Mouse (Mus musculus) MEL (cell line): ENCODE measurements around the gene Erbb4. TPM values are rescaled to one million over a fixed set of nuclear protein-coding genes. Genes with fewer than 3 reads are reported as not detected.
A peak's percentile ranks its signal among the peaks of the same experiment; 100 is the strongest.

Experiments used
- DNase-seq: peaks from one replicate; pipeline ENCODE4 v3.0.0; 2011; ENCODE audit warnings: low read depth, low spot score
- H3K27ac ChIP-seq: 2 replicates; pipeline ENCODE4 v1.5.1; 2012; ENCODE audit warnings: low read depth, mild to moderate bottlenecking, control low read depth, low read length, moderate library complexity; ENCODE audit not compliant: control insufficient read depth
- H3K27me3 ChIP-seq, 2 experiments: fragments of 150-350 bp in 1 of 2; sonication (generic) in 1 of 2; 2 replicates each; pipeline ENCODE4 v1.6.1; 2012; ENCODE audit warnings: low read length in 2 of 2, mild to moderate bottlenecking in 2 of 2, improper control_type of control experiment in 1 of 2, moderate library complexity in 1 of 2; ENCODE audit not compliant: insufficient read depth in 2 of 2, control insufficient read depth in 1 of 2
- H3K36me3 ChIP-seq, 2 experiments: 2 replicates each; pipeline ENCODE4 v1.6.1; 2012 to 2014; ENCODE audit warnings: low read length in 2 of 2, improper control_type of control experiment in 1 of 2, inconsistent platforms in 1 of 2, mild to moderate bottlenecking in 1 of 2; ENCODE audit not compliant: insufficient read depth in 2 of 2, control insufficient read depth in 1 of 2
- H3K4me1 ChIP-seq, 2 experiments: fragments of 150-350 bp in 1 of 2; sonication (generic) in 1 of 2; 2 replicates each; pipeline ENCODE4 v1.6.1; 2012; ENCODE audit warnings: low read length in 2 of 2, improper control_type of control experiment in 1 of 2, mild to moderate bottlenecking in 1 of 2; ENCODE audit not compliant: insufficient read depth in 2 of 2, control insufficient read depth in 1 of 2
- H3K4me3 ChIP-seq, 2 experiments: fragments of 150-350 bp in 1 of 2; sonication (generic) in 1 of 2; 2 replicates each; pipeline ENCODE4 v1.5.1; 2012; ENCODE audit warnings: low read depth in 2 of 2, low read length in 2 of 2, mild to moderate bottlenecking in 2 of 2, moderate library complexity in 2 of 2, control low read depth in 1 of 2, improper control_type of control experiment in 1 of 2; ENCODE audit not compliant: control insufficient read depth in 1 of 2, insufficient read depth in 1 of 2
- H3K79me2 ChIP-seq: 2 replicates; pipeline ENCODE4 v1.6.1; 2012; ENCODE audit warnings: mild to moderate bottlenecking, low read length, moderate library complexity; ENCODE audit not compliant: control insufficient read depth, poor library complexity, insufficient read depth
- H3K9ac ChIP-seq: 2 replicates; pipeline ENCODE4 v1.6.1; 2012; ENCODE audit warnings: low read depth, mild to moderate bottlenecking, control low read depth, low read length, moderate library complexity; ENCODE audit not compliant: control insufficient read depth, poor library complexity, severe bottlenecking
- H3K9me3 ChIP-seq: fragments of 150-350 bp; sonication (generic); replicated peaks from 2 replicates; pipeline ENCODE4 v1.6.1; 2012; ENCODE audit warnings: mild to moderate bottlenecking, low read length, improper control_type of control experiment, moderate library complexity; ENCODE audit not compliant: insufficient read depth
- CTCF ChIP-seq, 3 experiments: IDR thresholded peaks in 2 of 3; conservative IDR thresholded peaks in 1 of 3; 2 replicates each; pipeline ENCODE4 v1.5.1; 2011 to 2012; ENCODE audit warnings: low read length in 3 of 3, low read depth in 2 of 3, mild to moderate bottlenecking in 2 of 3, improper control_type of control experiment in 1 of 3, inconsistent platforms in 1 of 3, mixed read lengths in 1 of 3, moderate library complexity in 1 of 3; ENCODE audit not compliant: control insufficient read depth in 1 of 3, insufficient read depth in 1 of 3, poor library complexity in 1 of 3, severe bottlenecking in 1 of 3
- E2F4 ChIP-seq: IDR thresholded peaks from 2 replicates; pipeline ENCODE4 v1.6.1; 2011; ENCODE audit warnings: low read depth, low read length, improper control_type of control experiment, borderline replicate concordance
- HCFC1 ChIP-seq: IDR thresholded peaks from 2 replicates; pipeline ENCODE4 v1.6.1; 2012; ENCODE audit warnings: low read depth, mild to moderate bottlenecking, inconsistent platforms, low read length, improper control_type of control experiment, moderate library complexity
- JUND ChIP-seq: IDR thresholded peaks from 2 replicates; pipeline ENCODE4 v1.6.1; 2011; ENCODE audit warnings: low read depth, mild to moderate bottlenecking, improper control_type of control experiment, low read length
- KAT2A ChIP-seq: conservative IDR thresholded peaks from 2 replicates; pipeline ENCODE4 v1.6.1; 2012; ENCODE audit warnings: low read depth, low read length, improper control_type of control experiment, inconsistent platforms
- MAZ ChIP-seq: IDR thresholded peaks from 2 replicates; pipeline ENCODE4 v1.6.1; 2012; ENCODE audit warnings: low read depth, mild to moderate bottlenecking, inconsistent platforms, low read length, improper control_type of control experiment
- MXI1 ChIP-seq: IDR thresholded peaks from 2 replicates; pipeline ENCODE4 v1.6.1; 2011; ENCODE audit warnings: mild to moderate bottlenecking, low read depth, low read length, improper control_type of control experiment
- POLR2A ChIP-seq, 2 experiments: IDR thresholded peaks; 2 replicates each; pipeline ENCODE4 v1.6.1; 2011 to 2012; ENCODE audit warnings: low read length in 2 of 2, mild to moderate bottlenecking in 2 of 2, control low read depth in 1 of 2, improper control_type of control experiment in 1 of 2, low read depth in 1 of 2, moderate library complexity in 1 of 2; ENCODE audit not compliant: control insufficient read depth in 1 of 2, insufficient read depth in 1 of 2, poor library complexity in 1 of 2
- RAD21 ChIP-seq: IDR thresholded peaks from 2 replicates; pipeline ENCODE4 v1.6.1; 2011; ENCODE audit warnings: mild to moderate bottlenecking, low read depth, low read length, improper control_type of control experiment
- SIN3A ChIP-seq: IDR thresholded peaks from 2 replicates; pipeline ENCODE4 v1.6.1; 2012; ENCODE audit warnings: low read length, improper control_type of control experiment, inconsistent platforms
- SMC3 ChIP-seq: IDR thresholded peaks from 2 replicates; pipeline ENCODE4 v1.6.1; 2011; ENCODE audit warnings: low read depth, low read length, improper control_type of control experiment
- TAL1 ChIP-seq: IDR thresholded peaks from 2 replicates; pipeline ENCODE4 v1.6.1; 2012; ENCODE audit warnings: mild to moderate bottlenecking, inconsistent platforms, low read length, moderate library complexity, mixed read lengths
- USF1 ChIP-seq: IDR thresholded peaks from 2 replicates; pipeline ENCODE4 v1.6.1; 2014; ENCODE audit warnings: low read depth, mild to moderate bottlenecking, inconsistent platforms, low read length, improper control_type of control experiment, moderate library complexity
- ZC3H11A ChIP-seq: IDR thresholded peaks from 2 replicates; pipeline ENCODE4 v1.6.1; 2012; ENCODE audit warnings: low read depth, mild to moderate bottlenecking, inconsistent platforms, low read length, improper control_type of control experiment
- ZKSCAN1 ChIP-seq: IDR thresholded peaks from 2 replicates; pipeline ENCODE4 v1.6.1; 2012; ENCODE audit warnings: low read depth, mild to moderate bottlenecking, inconsistent platforms, low read length, improper control_type of control experiment, moderate library complexity
- ZMIZ1 ChIP-seq: IDR thresholded peaks from 2 replicates; pipeline ENCODE4 v1.6.1; 2012; ENCODE audit warnings: low read depth, mild to moderate bottlenecking, inconsistent platforms, low read length, improper control_type of control experiment, moderate library complexity
- ZNF384 ChIP-seq: IDR thresholded peaks from 2 replicates; pipeline ENCODE4 v1.6.1; 2012; ENCODE audit warnings: low read depth, mild to moderate bottlenecking, inconsistent platforms, low read length, improper control_type of control experiment
- polyA plus RNA-seq, 2 experiments: library from polyadenylated mRNA; stranded (reverse) in 1 of 2; unstranded in 1 of 2; fragments of >175 nt in 1 of 2; fragments of >200 nt in 1 of 2; gene quantifications; 2 replicates each; pipeline versions ENCODE4 v1.2.1 to v1.2.4; 2012; ENCODE audit warnings: low replicate concordance in 2 of 2, low read depth in 1 of 2; ENCODE audit not compliant: insufficient read length in 2 of 2, insufficient read depth in 1 of 2, missing spikeins in 1 of 2
- total RNA-seq: library from RNA; depleted of rRNA; stranded (reverse); fragments of 300-350 nt; gene quantifications from 2 replicates; pipeline ENCODE4 v1.2.3, GENCODE M21; 2012

Erbb4 gene
- total and polyA plus RNA-seq, 3 experiments: not detected

- TF ChIP-seq CTCF (IDR thresholded peaks at IDR 0.05 in 2 of 3, conservative IDR thresholded peaks at IDR 0.05 in 1 of 3; ENCODE audit: control insufficient read depth in 1 of 3, insufficient read depth in 1 of 3, low read depth in 2 of 3, low read length in 3 of 3, poor library complexity in 1 of 3, severe bottlenecking in 1 of 3) (no peak), TAL1 (no peak), MXI1 (no peak), KAT2A (no peak), JUND (no peak), ZC3H11A (no peak), ZKSCAN1 (no peak), SIN3A (no peak), RAD21 (no peak), ZNF384 (no peak), E2F4 (no peak), POLR2A (IDR thresholded peaks at IDR 0.05; ENCODE audit: control insufficient read depth in 1 of 2, insufficient read depth in 1 of 2, low read depth in 1 of 2, low read length in 2 of 2, poor library complexity in 1 of 2) (no peak), MAZ (no peak), USF1 (no peak), ZMIZ1 (no peak), HCFC1 (no peak)
- TF ChIP-seq, all 39 proteins: peak for 0
- H3K9me3 ChIP-seq: no peaks in the 10 kb centered on the region
- no peak overlapping the region for H3K9ac ChIP-seq
- DNase-seq: no peak
- H3K27me3 ChIP-seq: no peaks in the 10 kb centered on the region
- no peak overlapping the region for H3K27ac ChIP-seq
- H3K4me3 ChIP-seq: no peak overlapping the region
- H3K4me1 ChIP-seq: no peaks in the 10 kb centered on the region
- H3K79me2 ChIP-seq: no peaks in the 10 kb centered on the region
- no peaks in the 10 kb centered on the region for H3K36me3 ChIP-seq
Observed at GRCm38 (mm10) chr1:68115721-68116120, 992.1 kb downstream of the Erbb4 start.

- Histone ChIP-seq H3K9ac (no peak overlapping the region), H3K9me3 (no peaks in the 10 kb centered on the region), H3K4me3 (no peak overlapping the region), H3K27me3 (no peaks in the 10 kb centered on the region), H3K27ac (no peak overlapping the region), H3K36me3 (no peaks in the 10 kb centered on the region), H3K79me2 (no peaks in the 10 kb centered on the region), H3K4me1 (no peaks in the 10 kb centered on the region)
- DNase-seq: peak; percentile 14
- TF ChIP-seq RAD21 (peak; percentile 16), CTCF (IDR thresholded peaks at IDR 0.05 in 2 of 3, conservative IDR thresholded peaks at IDR 0.05 in 1 of 3; ENCODE audit: control insufficient read depth in 1 of 3, insufficient read depth in 1 of 3, low read depth in 2 of 3, low read length in 3 of 3, poor library complexity in 1 of 3, severe bottlenecking in 1 of 3) (peak in 2 of 3 experiments; percentile 39 to 50; a peak in 4 of 6 replicates), ZNF384 (no peak), SMC3 (peak; percentile 49)
Observed at GRCm38 (mm10) chr1:68106543-68106860, 1001.4 kb downstream of the Erbb4 start.
